Mouse (Mus musculus) MEL (cell line): ENCODE data around the gene Ckap4.

ENCODE experiments used
- CTCF ChIP-seq, 3 experiments: IDR thresholded peaks in 2 of 3; conservative IDR thresholded peaks in 1 of 3; 2 replicates each; pipeline ENCODE4 v1.5.1; 2011 to 2012; ENCODE audit warnings: low read length in 3 of 3, low read depth in 2 of 3, mild to moderate bottlenecking in 2 of 3, improper control_type of control experiment in 1 of 3, inconsistent platforms in 1 of 3, mixed read lengths in 1 of 3, moderate library complexity in 1 of 3; ENCODE audit not compliant: control insufficient read depth in 1 of 3, insufficient read depth in 1 of 3, poor library complexity in 1 of 3, severe bottlenecking in 1 of 3
- POLR2A ChIP-seq, 2 experiments: IDR thresholded peaks; 2 replicates each; pipeline ENCODE4 v1.6.1; 2011 to 2012; ENCODE audit warnings: low read length in 2 of 2, mild to moderate bottlenecking in 2 of 2, control low read depth in 1 of 2, improper control_type of control experiment in 1 of 2, low read depth in 1 of 2, moderate library complexity in 1 of 2; ENCODE audit not compliant: control insufficient read depth in 1 of 2, insufficient read depth in 1 of 2, poor library complexity in 1 of 2
- RAD21 ChIP-seq: IDR thresholded peaks from 2 replicates; pipeline ENCODE4 v1.6.1; 2011; ENCODE audit warnings: mild to moderate bottlenecking, low read depth, low read length, improper control_type of control experiment
- SMC3 ChIP-seq: IDR thresholded peaks from 2 replicates; pipeline ENCODE4 v1.6.1; 2011; ENCODE audit warnings: low read depth, low read length, improper control_type of control experiment
- TBP ChIP-seq: IDR thresholded peaks from 2 replicates; pipeline ENCODE4 v1.8.0; 2011; ENCODE audit warnings: low read depth, low read length, improper control_type of control experiment

GRCm38 (mm10) chr10:84490115-84490514, 43.7 kb downstream of the Ckap4 start:
- TF ChIP-seq CTCF (IDR thresholded peaks at IDR 0.05 in 2 of 3, conservative IDR thresholded peaks at IDR 0.05 in 1 of 3; ENCODE audit: control insufficient read depth in 1 of 3, insufficient read depth in 1 of 3, low read depth in 2 of 3, low read length in 3 of 3, poor library complexity in 1 of 3, severe bottlenecking in 1 of 3) (no peak), RAD21 (no peak), TBP (no peak), POLR2A (IDR thresholded peaks at IDR 0.05; ENCODE audit: control insufficient read depth in 1 of 2, insufficient read depth in 1 of 2, low read depth in 1 of 2, low read length in 2 of 2, poor library complexity in 1 of 2) (no peak), SMC3 (no peak)
